Mouse (Mus musculus): ENCODE measurements around the gene Bricd5.

- TF ChIP-seq POLR2A (IDR thresholded peaks at IDR 0.05; ENCODE audit: low read depth, low read length) (no peak), CHD2 (IDR thresholded peaks at IDR 0.05; ENCODE audit: low read length) (no peak), JUND (conservative IDR thresholded peaks at IDR 0.05; ENCODE audit: low read depth, low read length) (no peak), NELFE (IDR thresholded peaks at IDR 0.05; ENCODE audit: low read depth, low read length) (no peak), USF1 (IDR thresholded peaks at IDR 0.05; ENCODE audit: low read depth, low read length) (no peak), HCFC1 (IDR thresholded peaks at IDR 0.05; ENCODE audit: low read depth, low read length) (no peak), CTCF (conservative IDR thresholded peaks at IDR 0.05 in 1 of 2, IDR thresholded peaks at IDR 0.05 in 1 of 2; ENCODE audit: low read depth in 2 of 2, low read length in 2 of 2) (no peak), PAX5 (IDR thresholded peaks at IDR 0.05; ENCODE audit: low read length) (no peak)
Observed at GRCm38 (mm10) chr17:24514270-24515257, 40.9 kb downstream of the Bricd5 start.
